Mouse (Mus musculus) lung, embryonic 14.5 days (tissue): Measurements from ENCODE around the gene Golga1. TPM values are rescaled to one million over a fixed set of nuclear protein-coding genes. Genes with fewer than 3 reads are reported as not detected.
"Not testable (repeated sequence)": the region's sequence is repeated elsewhere in the genome, so short reads cannot be mapped to it uniquely, and the experiment has no call there.

Experiments used
- ATAC-seq: fragments of 200-750 bp; cut with Nextera tagmentation; 2 replicates; pipeline ENCODE4 v1.8.0; 2017; ENCODE audit warnings: mild to moderate bottlenecking, moderate TSS enrichment, moderate library complexity; ENCODE audit not compliant: insufficient read depth
- DNase-seq: peaks from one replicate; pipeline ENCODE4 v3.0.0-alpha.2; 2015
- H3K27ac ChIP-seq: fragments of 300-500 bp; sonication (generic); 2 replicates; pipeline ENCODE4 v1.5.1; 2014; ENCODE audit warnings: low read depth, mild to moderate bottlenecking, moderate library complexity
- H3K27me3 ChIP-seq: fragments of 300-500 bp; sonication (generic); 2 replicates; pipeline ENCODE4 v1.6.1; 2014; ENCODE audit warnings: low read length, control low read depth; ENCODE audit not compliant: insufficient read depth
- H3K36me3 ChIP-seq: fragments of 300-500 bp; sonication (generic); 2 replicates; pipeline ENCODE4 v1.6.1; 2014; ENCODE audit warnings: control low read depth; ENCODE audit not compliant: insufficient read depth
- H3K4me1 ChIP-seq: fragments of 300-500 bp; sonication (generic); 2 replicates; pipeline ENCODE4 v1.6.1; 2014; ENCODE audit warnings: antibody characterized with exemption, control low read depth; ENCODE audit not compliant: insufficient read depth
- H3K4me2 ChIP-seq: fragments of 300-500 bp; sonication (generic); 2 replicates; pipeline ENCODE4 v1.6.1; 2014; ENCODE audit warnings: mild to moderate bottlenecking
- H3K4me3 ChIP-seq: fragments of 300-500 bp; sonication (generic); 2 replicates; pipeline ENCODE4 v1.5.1; 2014; ENCODE audit warnings: low read depth, low read length
- H3K9ac ChIP-seq: fragments of 300-500 bp; sonication (generic); 2 replicates; pipeline ENCODE4 v1.6.1; 2014
- H3K9me3 ChIP-seq: fragments of 300-500 bp; sonication (generic); 2 replicates; pipeline ENCODE4 v1.6.1; 2016; ENCODE audit warnings: low read depth, low read length, control low read depth
- CTCF ChIP-seq: IDR thresholded peaks from 2 replicates; pipeline ENCODE4 v1.5.1; 2016; ENCODE audit warnings: antibody characterized with exemption, low read depth
- WGBS: fragments of 180-500 bp; shearing (Covaris S2); extraction: QIAGEN DNeasy Blood & Tissue Kit; methylation state at CpG from one replicate; pipeline ENCODE4 v1.1.7; 2014; 5-methylcytosine and 5-hydroxymethylcytosine counted together
- polyA plus RNA-seq: library from polyadenylated mRNA; unstranded; fragments of >200 nt; fragmentation: Nextera tagmentation; extraction: Ambion mirVana; gene quantifications from 2 replicates; pipeline ENCODE4 v1.2.1, GENCODE M21; 2014

Golga1 gene
- polyA plus RNA-seq, 1 experiment from 2014 or later = 27.2 TPM

DNA sequence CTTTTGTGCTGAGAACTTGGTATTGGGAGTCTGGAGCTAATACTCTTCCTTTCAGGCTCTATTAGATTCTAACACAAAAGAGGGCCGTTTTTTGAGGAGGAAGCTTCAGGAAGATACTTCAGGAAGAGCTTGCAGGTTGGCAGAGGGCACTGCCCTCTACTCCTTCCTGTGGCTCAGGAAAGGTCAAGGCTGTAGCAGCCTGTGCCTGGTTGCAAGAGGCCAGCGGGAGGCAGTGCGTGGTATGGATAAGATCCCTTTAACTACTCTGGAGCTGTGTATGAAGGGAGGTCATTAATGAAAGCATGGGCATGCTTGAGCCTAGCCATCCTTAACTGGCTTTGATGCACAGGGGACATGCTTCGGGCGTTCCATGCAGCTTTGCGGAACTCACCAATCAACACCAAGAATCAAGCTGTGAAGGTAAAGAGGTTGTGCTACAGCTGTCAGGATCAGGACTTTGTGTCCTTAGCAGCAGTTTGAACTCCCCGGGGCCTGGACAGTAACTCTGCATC, 52.5 kb downstream of the Golga1 start:
- H3K36me3 ChIP-seq = peaks cover 68% of the 10 kb centered on the region

DNA sequence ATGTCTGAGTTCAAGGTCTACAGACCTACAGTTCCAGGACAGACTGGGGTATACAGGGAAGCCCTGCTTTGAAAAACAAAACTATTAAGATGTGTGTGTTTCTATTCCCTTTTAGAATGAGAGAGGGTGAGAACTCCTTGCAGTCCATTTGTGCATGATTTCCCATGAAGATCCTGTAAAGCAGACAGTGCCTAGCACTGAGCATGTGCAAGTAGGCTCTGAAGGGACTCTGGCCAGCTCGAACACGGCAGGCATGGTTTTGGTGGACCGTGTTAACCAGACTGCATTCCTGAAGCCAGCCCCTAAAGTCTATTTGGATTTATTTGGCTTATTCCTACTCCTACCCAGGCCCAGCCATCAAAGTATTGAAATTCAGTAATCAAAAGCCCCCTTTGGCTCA, 53.4 kb downstream of the Golga1 start:
- 77% methylated on average over 3 of the region's 3 CpGs for WGBS
- Histone ChIP-seq H3K27me3 (no peaks in the 10 kb centered on the region), H3K27ac (no peak overlapping the region), H3K36me3 (peaks cover 59% of the 10 kb centered on the region), H3K4me2 (no peak overlapping the region), H3K9ac (no peak overlapping the region), H3K4me3 (no peak overlapping the region), H3K9me3 (no peaks in the 10 kb centered on the region), H3K4me1 (no peaks in the 10 kb centered on the region; the same call in 1 of the 2 replicates)
- TF ChIP-seq CTCF = no peak
- DNase-seq (no peak), ATAC-seq (no peak)

More for the DNA sequence above, 52.5 kb downstream of the Golga1 start:
- H3K9ac ChIP-seq = no peak overlapping the region
- DNase-seq (no peak), ATAC-seq (no peak)
- H3K4me2 ChIP-seq = no peak overlapping the region
- H3K27me3 ChIP-seq = no peaks in the 10 kb centered on the region
- no peak overlapping the region for H3K27ac ChIP-seq
- no peaks in the 10 kb centered on the region for H3K9me3 ChIP-seq
- WGBS = 86% methylated on average over 7 of the region's 7 CpGs
- H3K4me1 ChIP-seq = no peaks in the 10 kb centered on the region; the same call in 1 of the 2 replicates
- H3K4me3 ChIP-seq = no peak overlapping the region
- no peak for TF ChIP-seq CTCF

DNA sequence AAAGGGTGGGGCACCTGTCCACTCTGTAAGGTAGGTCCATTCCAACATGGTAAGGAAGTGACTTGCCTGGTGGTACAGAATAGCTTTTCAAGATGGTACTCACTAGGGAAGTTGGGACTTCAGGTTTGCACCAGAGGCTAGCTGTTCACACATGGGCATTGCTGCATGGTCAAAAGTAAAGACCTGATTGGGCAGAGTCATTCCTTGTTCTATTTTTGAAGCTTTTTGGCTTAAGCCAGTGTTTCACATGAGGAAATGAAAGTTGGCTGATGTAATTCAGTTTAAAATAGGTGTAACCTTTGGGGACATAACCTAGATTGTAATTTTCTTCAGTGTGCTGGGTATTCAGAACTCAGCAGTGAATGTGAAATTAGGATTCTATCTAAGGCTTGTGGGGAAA, 54.1 kb downstream of the Golga1 start:
- no peak overlapping the region for H3K4me3 ChIP-seq
- ATAC-seq (no peak), DNase-seq (no peak)
- no peaks in the 10 kb centered on the region for H3K9me3 ChIP-seq
- H3K27me3 ChIP-seq = no peaks in the 10 kb centered on the region
- peaks cover 52% of the 10 kb centered on the region for H3K36me3 ChIP-seq
- H3K9ac ChIP-seq = no peak overlapping the region
- H3K4me1 ChIP-seq = peaks cover under 1% of the 10 kb centered on the region; the same call in 1 of the 2 replicates
- no peak for TF ChIP-seq CTCF
- H3K4me2 ChIP-seq = no peak overlapping the region
- H3K27ac ChIP-seq = no peak overlapping the region

- H3K4me3 ChIP-seq, ATAC-seq, H3K27ac ChIP-seq, DNase-seq, H3K27me3 ChIP-seq, H3K4me2 ChIP-seq, H3K9ac ChIP-seq, H3K4me1 ChIP-seq, H3K9me3 ChIP-seq: not testable (repeated sequence)
- 93% methylated on average over 4 of the region's 5 CpGs for WGBS
- H3K36me3 ChIP-seq = peaks cover 41% of the 10 kb centered on the region
Measured at GRCm38 (mm10) chr2:39010144-39010543, 55.2 kb downstream of the Golga1 start.

GRCm38 (mm10) chr2:39008954-39009365, 56.4 kb downstream of the Golga1 start:
- no peak for ATAC-seq
- Histone ChIP-seq H3K4me2 (peak overlapping the region; percentile 81), H3K4me3 (peak overlapping the region; percentile 89), H3K27me3 (no peaks in the 10 kb centered on the region), H3K4me1 (peaks cover 6% of the 10 kb centered on the region; the same call in 1 of the 2 replicates), H3K27ac (peak overlapping the region; percentile 94), H3K9ac (peak overlapping the region; percentile 85), H3K9me3 (no peaks in the 10 kb centered on the region), H3K36me3 (peaks cover 30% of the 10 kb centered on the region)
- TF ChIP-seq CTCF = no peak
- WGBS = 17% methylated on average over 3 of the region's 3 CpGs
- DNase-seq = peak; percentile 59

GRCm38 (mm10) chr2:39008350-39008851, 56.9 kb downstream of the Golga1 start:
- peak; percentile 59 for ATAC-seq
- Histone ChIP-seq H3K4me3 (peak overlapping the region; percentile 89), H3K4me1 (peaks cover 12% of the 10 kb centered on the region; the same call in 1 of the 2 replicates), H3K9ac (peak overlapping the region; percentile 85), H3K36me3 (peaks cover 30% of the 10 kb centered on the region), H3K27me3 (no peaks in the 10 kb centered on the region), H3K4me2 (peak overlapping the region; percentile 81), H3K9me3 (no peaks in the 10 kb centered on the region), H3K27ac (peak overlapping the region; percentile 94)
- WGBS = under 1% methylated on average over 25 of the region's 25 CpGs
- no peak for DNase-seq
- no peak for TF ChIP-seq CTCF

DNA sequence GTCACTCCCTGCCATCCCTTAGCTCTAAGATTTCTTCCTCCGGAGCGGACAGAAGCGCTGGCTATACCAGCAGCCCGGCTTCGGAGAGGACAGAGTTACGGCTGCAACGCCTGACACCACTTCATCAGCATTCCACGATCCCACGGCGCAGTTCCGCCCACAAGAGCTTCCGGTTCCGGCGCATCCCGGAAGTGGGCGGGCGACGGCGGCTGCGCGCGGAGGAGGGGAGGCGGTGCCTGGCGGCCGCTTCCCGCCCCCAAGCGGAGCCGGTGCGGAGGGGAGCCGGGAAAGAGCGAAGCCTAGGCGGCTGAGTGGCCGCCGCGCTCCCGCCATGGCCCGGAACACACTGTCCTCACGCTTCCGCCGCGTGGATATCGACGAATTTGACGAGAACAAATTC, 57.5 kb downstream of the Golga1 start:
- under 1% methylated on average over 44 of the region's 44 CpGs for WGBS
- H3K9me3 ChIP-seq = no peaks in the 10 kb centered on the region
- peak overlapping the region; percentile 89 for H3K4me3 ChIP-seq
- peak overlapping the region; percentile 85 for H3K9ac ChIP-seq
- peaks cover 30% of the 10 kb centered on the region for H3K36me3 ChIP-seq
- peak overlapping the region; percentile 94 for H3K27ac ChIP-seq
- peak overlapping the region; percentile 81 for H3K4me2 ChIP-seq
- peak; percentile 85 for ATAC-seq
- H3K27me3 ChIP-seq = no peaks in the 10 kb centered on the region
- peak; percentile 97 for DNase-seq
- TF ChIP-seq CTCF = no peak
- peaks cover 12% of the 10 kb centered on the region; the same call in 1 of the 2 replicates for H3K4me1 ChIP-seq
